Mouse (Mus musculus): ENCODE measurements at regions not wholly inside any gene's neighbourhood (a gene's known extent, or its start where the extent isn't known, plus 50 kb on each side); places are given as distances from the start of the nearest gene placed in this dataset.

DNA sequence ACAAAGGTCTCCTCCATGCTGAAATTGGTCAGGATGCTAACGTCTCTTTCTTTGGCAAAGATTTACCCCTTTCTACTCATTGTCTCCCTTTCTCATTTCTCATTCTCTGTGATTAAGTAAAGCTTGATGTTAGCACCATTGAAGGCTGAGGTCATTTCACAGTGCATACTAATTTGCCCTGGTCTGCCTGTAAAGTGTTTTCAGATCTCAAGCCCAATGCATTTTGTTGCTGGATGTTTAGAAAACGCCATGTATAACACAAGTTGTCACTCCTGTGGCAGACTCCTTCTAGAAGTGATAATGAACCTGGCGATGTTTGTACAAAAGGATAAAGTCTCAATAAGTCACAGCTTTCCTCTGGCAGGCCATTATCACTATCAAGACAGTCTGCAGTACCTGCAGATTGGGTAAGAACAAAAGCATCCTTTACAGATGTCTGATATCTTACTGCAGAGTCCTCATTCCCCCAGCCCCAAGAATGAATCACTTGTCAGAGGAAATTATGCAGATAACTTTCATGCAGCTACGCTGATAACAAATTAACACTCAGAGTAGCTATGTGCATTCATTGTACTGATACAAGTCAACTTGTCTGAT, 68.7 kb downstream of the Zfp622 start:
- TF ChIP-seq POLR2AphosphoS2 (IDR thresholded peaks at IDR 0.05; ENCODE audit: low read length) (no peak), USF2 (IDR thresholded peaks at IDR 0.05; ENCODE audit: borderline replicate concordance in 1 of 2, insufficient read depth in 1 of 2, low read depth in 1 of 2, low read length in 2 of 2) (no peak), RAD21 (IDR thresholded peaks at IDR 0.05; ENCODE audit: low read depth, low read length) (no peak), CTCF (IDR thresholded peaks at IDR 0.05 in 2 of 3, conservative IDR thresholded peaks at IDR 0.05 in 1 of 3; ENCODE audit: control insufficient read depth in 1 of 3, insufficient read depth in 1 of 3, low read depth in 2 of 3, low read length in 3 of 3, poor library complexity in 1 of 3, severe bottlenecking in 1 of 3) (no peak)
